Mouse (Mus musculus) erythroid progenitor cell, adult 5-6 weeks (primary cell): ENCODE data around the gene Psmd9. TPM values are rescaled to one million over a fixed set of nuclear protein-coding genes. Genes with fewer than 3 reads are reported as not detected.
A peak's percentile ranks its signal among the peaks of the same experiment; 100 is the strongest.

Experiments
- ATAC-seq: replicated peaks from 2 replicates; pipeline ENCODE4 v1.8.0; 2016; ENCODE audit warnings: moderate number of reproducible peaks, mild to moderate bottlenecking, moderate TSS enrichment, inconsistent platforms; ENCODE audit not compliant: poor library complexity, low FRiP score, severe bottlenecking
- total RNA-seq, 2 experiments: library from RNA; stranded (forward) in 1 of 2; stranded (reverse) in 1 of 2; fragments of 150-400 nt in 1 of 2; fragments of 186-747, 209-891 nt in 1 of 2; gene quantifications; 2 replicates each; pipeline versions ENCODE4 v1.2.3 to v1.2.4; 2015 to 2017; ENCODE audit warnings: low replicate concordance in 2 of 2

Psmd9 gene
- total RNA-seq, 2 experiments from 2014 or later, result 27.2 to 52.2 TPM

DNA sequence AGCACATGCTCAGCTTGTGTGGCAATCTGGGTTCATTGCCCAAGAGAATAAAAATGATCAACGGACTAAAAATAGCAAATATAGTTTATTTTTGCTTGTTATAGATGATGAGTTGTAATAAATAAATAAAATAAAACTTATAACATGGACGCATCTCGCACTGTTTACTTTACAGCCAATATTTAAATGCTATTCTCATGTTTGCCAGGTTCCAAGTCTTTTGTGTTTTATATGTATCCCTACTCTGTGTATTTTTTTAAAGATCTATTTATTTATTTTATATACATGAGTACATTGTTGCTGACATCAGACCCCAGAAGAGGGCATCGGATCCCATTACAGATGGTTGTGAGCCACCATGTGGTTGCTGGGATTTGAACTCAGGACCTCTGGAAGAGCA, 108.5 kb downstream of the Psmd9 start:
- no peak for ATAC-seq

- ATAC-seq, result no peak
These were observed 110.0 kb downstream of the Psmd9 start for GRCm38 (mm10) chr5:123279248-123279647.

GRCm38 (mm10) chr5:123281336-123282136, 112.3 kb downstream of the Psmd9 start:
- ATAC-seq, result no peak

DNA sequence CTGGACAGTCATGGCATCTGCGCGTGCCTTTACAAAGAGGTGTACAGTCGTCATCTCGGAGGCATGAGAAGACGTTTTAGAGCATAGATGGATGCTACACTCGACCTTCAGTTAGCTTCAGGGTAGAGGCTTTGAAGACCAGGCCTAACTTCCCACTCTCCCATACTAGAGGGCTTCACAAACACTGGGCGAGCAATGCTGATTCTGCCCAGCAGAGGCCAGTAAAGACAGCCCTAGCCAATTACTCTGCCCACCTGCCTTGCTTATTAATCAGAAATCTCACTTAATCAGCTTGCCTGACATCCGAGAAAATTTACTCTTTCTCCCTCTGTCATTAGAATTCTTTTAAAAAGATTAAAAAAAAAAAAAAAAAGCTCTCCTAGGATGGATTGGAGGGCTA, 116.0 kb downstream of the Psmd9 start:
- no peak for ATAC-seq

DNA sequence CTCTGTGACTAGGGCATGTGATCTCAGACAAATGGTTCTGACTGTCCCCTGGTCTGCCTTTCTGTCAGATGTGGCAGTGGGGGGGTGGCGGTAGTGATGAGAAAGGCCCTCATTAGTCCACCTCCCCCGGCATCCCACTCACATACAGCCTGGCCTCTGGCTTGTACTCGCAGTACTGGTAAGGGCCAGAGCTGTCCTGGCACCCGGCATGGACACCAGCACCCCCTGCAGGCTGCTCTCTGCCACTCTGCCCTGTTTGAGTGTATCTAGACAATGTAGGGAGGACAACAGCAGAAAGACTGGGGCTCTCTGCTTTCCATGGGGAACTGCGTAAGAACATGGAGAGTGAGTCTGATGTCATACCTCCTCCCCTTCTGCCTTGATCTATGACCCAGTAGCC, 118.9 kb downstream of the Psmd9 start:
- ATAC-seq, result no peak

GRCm38 (mm10) chr5:123294653-123295052, 125.4 kb downstream of the Psmd9 start:
- no peak for ATAC-seq

- ATAC-seq, result 0 out of 2 replicates have a peak, but pooled peaks have one; percentile 21
These were observed 127.1 kb downstream of the Psmd9 start for GRCm38 (mm10) chr5:123296224-123296806.

DNA sequence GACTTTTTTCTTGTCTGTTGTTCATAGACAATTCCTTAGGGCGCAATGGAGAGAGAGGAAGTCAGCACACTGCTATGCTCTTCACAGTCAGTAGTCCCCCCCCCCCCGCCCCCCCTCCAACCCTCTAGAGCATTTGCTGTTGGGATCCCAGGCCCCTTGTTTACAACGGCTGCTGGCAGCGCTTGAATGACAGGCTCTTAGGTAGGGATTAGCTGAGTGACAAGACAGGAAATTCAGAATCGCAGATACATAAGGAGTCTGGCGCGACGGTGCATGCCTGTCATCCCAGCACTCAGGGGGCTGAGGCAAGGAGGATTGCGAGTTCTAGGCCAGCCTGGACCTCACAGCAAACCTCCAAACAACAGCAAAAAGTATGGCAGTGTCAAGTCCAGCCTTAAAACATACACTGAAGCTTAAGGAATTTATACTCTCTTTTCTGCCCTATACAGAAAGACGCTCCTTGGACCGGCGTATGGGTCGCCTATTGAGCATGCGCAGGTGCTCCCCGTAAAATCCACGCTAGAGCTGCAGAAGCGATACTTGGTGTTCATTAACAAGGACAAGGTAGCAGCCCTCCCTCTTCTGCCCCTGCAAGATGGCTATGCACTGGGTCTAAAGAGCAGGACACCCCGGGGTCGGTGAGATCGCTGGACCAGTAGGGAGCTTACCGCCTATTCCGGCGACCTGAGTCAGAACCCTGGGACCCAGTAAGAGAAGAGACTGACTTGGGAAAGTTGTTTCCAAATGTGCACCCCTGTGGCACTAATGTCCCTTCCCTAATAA, 128.0 kb downstream of the Psmd9 start:
- no peak for ATAC-seq

DNA sequence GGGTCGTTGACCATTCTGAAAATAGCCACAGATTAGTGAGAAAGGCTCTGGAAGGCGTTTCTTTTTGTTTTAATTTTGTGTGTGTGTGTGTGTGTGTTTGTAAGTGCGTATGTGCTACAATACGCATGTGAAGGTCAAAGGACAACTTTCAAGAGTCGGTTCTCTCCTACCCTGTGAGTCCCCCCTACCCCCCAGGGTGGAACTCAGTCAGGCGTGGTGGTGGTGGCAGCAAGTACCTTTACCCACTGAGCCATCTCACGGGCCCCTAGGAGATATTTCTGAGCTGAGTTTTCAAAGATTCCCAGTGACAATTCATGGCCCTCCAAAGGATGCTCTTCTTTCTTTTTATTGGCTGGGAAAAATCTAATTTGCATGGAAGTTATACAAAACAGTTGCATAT, 128.6 kb downstream of the Psmd9 start:
- no peak for ATAC-seq

DNA sequence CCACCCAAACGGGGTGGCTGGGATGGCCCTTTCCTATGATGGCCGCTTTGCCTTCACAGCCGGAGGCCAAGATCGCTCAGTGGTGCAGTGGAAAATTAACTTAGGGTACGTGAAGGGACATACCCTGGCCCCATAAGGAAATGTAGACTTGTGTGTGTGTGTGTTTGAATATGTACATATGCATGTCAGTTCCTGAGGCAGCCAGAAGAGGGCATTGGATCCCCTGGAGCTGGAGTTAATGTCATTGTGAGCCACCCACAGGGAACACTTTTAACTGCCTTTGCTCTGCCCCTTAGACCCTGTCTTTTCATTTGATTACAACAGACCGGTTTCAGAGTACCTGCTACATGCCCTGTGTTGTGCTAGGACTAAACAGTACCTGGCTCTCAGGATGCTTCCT, 129.3 kb downstream of the Psmd9 start:
- no peak for ATAC-seq

Other genes with a start within 250 kb of the Psmd9 start
- 7.5 and 13.0 TPM in 2 replicates for gene Kdm2b, start 179.6 kb upstream of the Psmd9 start, total RNA-seq (2015; ENCODE audit: low replicate concordance)
- 13.0 and 14.9 TPM in 2 replicates for gene Kdm2b, start 179.6 kb upstream of the Psmd9 start, total RNA-seq (2017; ENCODE audit: low replicate concordance)
- gene Orai1, start 154.3 kb upstream of the Psmd9 start, total RNA-seq (2015; ENCODE audit: low replicate concordance), result 5.0 and 24.3 TPM in 2 replicates
- 3.5 and 4.0 TPM in 2 replicates for gene Orai1, start 154.3 kb upstream of the Psmd9 start, total RNA-seq (2017; ENCODE audit: low replicate concordance)
- not detected in 2 replicates for gene Morn3, start 122.4 kb upstream of the Psmd9 start, total RNA-seq (2015; ENCODE audit: low replicate concordance)
- not detected in 2 replicates for gene Morn3, start 122.4 kb upstream of the Psmd9 start, total RNA-seq (2017; ENCODE audit: low replicate concordance)
- 85.5 and 100 TPM in 2 replicates for gene Tmem120b, start 101.0 kb upstream of the Psmd9 start, total RNA-seq (2015; ENCODE audit: low replicate concordance)
- 86.8 and 118 TPM in 2 replicates for gene Tmem120b, start 101.0 kb upstream of the Psmd9 start, total RNA-seq (2017; ENCODE audit: low replicate concordance)
- 1.7 and 3.2 TPM in 2 replicates for gene Rhof, start 36.7 kb upstream of the Psmd9 start, total RNA-seq (2015; ENCODE audit: low replicate concordance)
- 1.4 and 7.7 TPM in 2 replicates for gene Rhof, start 36.7 kb upstream of the Psmd9 start, total RNA-seq (2017; ENCODE audit: low replicate concordance)
- 29.8 and 41.8 TPM in 2 replicates for gene Setd1b, start 27.2 kb upstream of the Psmd9 start, total RNA-seq (2015; ENCODE audit: low replicate concordance)
- 20.2 and 23.0 TPM in 2 replicates for gene Setd1b, start 27.2 kb upstream of the Psmd9 start, total RNA-seq (2017; ENCODE audit: low replicate concordance)
- gene Hpd, start 13.3 kb downstream of the Psmd9 start, total RNA-seq (2015; ENCODE audit: low replicate concordance), result not detected in 2 replicates
- gene Hpd, start 13.3 kb downstream of the Psmd9 start, total RNA-seq (2017; ENCODE audit: low replicate concordance), result not detected in 2 replicates
- gene Wdr66, start 82.7 kb downstream of the Psmd9 start, total RNA-seq (2015; ENCODE audit: low replicate concordance), result 0.36 and 1.7 TPM in 2 replicates
- 0.51 TPM in 1 of 2 replicates, not detected in the other for gene Wdr66, start 82.7 kb downstream of the Psmd9 start, total RNA-seq (2017; ENCODE audit: low replicate concordance)
- 15.1 and 18.0 TPM in 2 replicates for gene Bcl7a, start 174.4 kb downstream of the Psmd9 start, total RNA-seq (2015; ENCODE audit: low replicate concordance)
- 8.7 and 11.3 TPM in 2 replicates for gene Bcl7a, start 174.4 kb downstream of the Psmd9 start, total RNA-seq (2017; ENCODE audit: low replicate concordance)
- 11.3 and 13.3 TPM in 2 replicates for gene Mlxip, start 225.4 kb downstream of the Psmd9 start, total RNA-seq (2015; ENCODE audit: low replicate concordance)
- gene Mlxip, start 225.4 kb downstream of the Psmd9 start, total RNA-seq (2017; ENCODE audit: low replicate concordance), result 2.0 and 2.8 TPM in 2 replicates